Mouse (Mus musculus): ENCODE data around the gene Pld1. TPM values are rescaled to one million over a fixed set of nuclear protein-coding genes. Genes with fewer than 3 reads are reported as not detected.
A peak's percentile ranks its signal among the peaks of the same experiment; 100 is the strongest.

Gene Pld1
- polyA plus RNA-seq, 1 experiment: 14.9 TPM

DNA sequence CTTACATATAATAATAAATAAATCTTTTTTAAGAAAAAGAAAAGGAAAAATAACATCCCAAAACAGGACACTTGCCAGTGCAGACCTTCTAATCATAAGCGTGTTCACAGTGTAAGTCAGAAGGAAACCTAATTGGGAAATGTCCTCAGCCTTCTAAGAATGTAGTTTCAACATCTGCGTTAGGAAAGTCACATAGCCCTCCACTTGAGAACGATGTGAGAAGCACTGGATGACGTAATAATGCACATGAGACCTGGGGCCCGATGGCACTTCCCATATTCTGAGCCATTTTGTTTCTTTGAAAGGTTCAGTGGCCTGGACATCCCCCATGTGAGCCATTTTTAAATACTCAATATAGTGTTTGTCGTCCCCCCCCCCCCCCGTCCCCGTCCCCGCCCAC, 160.7 kb downstream of the Pld1 start:
- Histone ChIP-seq H3K4me1 (ENCODE audit: control insufficient read depth, insufficient read depth, insufficient read length, low read length) (no peaks in the 10 kb centered on the region), H3K27me3 (ENCODE audit: control insufficient read depth, insufficient read depth, low read length) (no peaks in the 10 kb centered on the region), H3K4me3 (ENCODE audit: low read depth, low read length) (no peak overlapping the region), H3K27ac (ENCODE audit: insufficient read depth, low read depth, low read length) (no peak overlapping the region), H3K36me3 (ENCODE audit: control insufficient read depth, insufficient read depth, low read length) (peaks cover 67% of the 10 kb centered on the region)
- TF ChIP-seq POLR2A (IDR thresholded peaks at IDR 0.05; ENCODE audit: low read depth, low read length): no peak
- TF ChIP-seq CTCF (IDR thresholded peaks at IDR 0.05; ENCODE audit: extremely low read depth, insufficient read length, insufficient replicate concordance, low read depth, low read length): no peak
- WGBS: 87% methylated on average over 9 of the region's 9 CpGs

DNA sequence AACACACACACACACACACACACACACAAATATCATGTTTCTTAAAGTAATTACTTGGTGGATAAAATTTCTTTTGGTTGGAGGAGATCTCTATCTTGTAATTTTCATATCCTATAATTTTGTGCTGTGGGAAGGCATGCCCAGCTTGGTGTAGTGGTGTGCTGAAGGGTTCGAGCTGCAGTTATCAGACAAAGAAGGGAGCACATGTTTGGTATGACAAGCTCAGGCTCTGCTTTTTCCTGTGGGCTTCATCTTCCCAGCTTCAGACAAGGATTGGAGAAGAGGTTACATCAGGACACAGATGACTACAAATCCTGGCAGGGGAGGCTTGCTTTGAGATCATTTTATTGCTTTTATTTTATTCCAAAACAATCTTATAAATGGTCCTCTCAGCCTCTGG, 166.5 kb downstream of the Pld1 start:
- WGBS: 77% methylated on average over 1 of the region's 1 CpGs

GRCm38 (mm10) chr3:28107446-28108004, 169.0 kb downstream of the Pld1 start:
- TF ChIP-seq POLR2A (IDR thresholded peaks at IDR 0.05; ENCODE audit: low read depth, low read length): no peak
- TF ChIP-seq CTCF (IDR thresholded peaks at IDR 0.05; ENCODE audit: extremely low read depth, insufficient read length, insufficient replicate concordance, low read depth, low read length): no peak
- H3K4me1 ChIP-seq (ENCODE audit: control insufficient read depth, insufficient read depth, insufficient read length, low read length): peaks cover 3% of the 10 kb centered on the region; the same call in 1 of the 2 replicates
- peaks cover 52% of the 10 kb centered on the region for H3K36me3 ChIP-seq (ENCODE audit: control insufficient read depth, insufficient read depth, low read length)
- 41% methylated on average over 6 of the region's 6 CpGs for WGBS
- no peak overlapping the region for H3K4me3 ChIP-seq (ENCODE audit: low read depth, low read length)
- H3K27me3 ChIP-seq (ENCODE audit: control insufficient read depth, insufficient read depth, low read length): no peaks in the 10 kb centered on the region
- H3K27ac ChIP-seq (ENCODE audit: insufficient read depth, low read depth, low read length): peak overlapping the region; percentile 25; the same call in 1 of the 2 replicates

More for the DNA sequence above, 166.5 kb downstream of the Pld1 start:
- TF ChIP-seq POLR2A (IDR thresholded peaks at IDR 0.05; ENCODE audit: low read depth, low read length): no peak
- no peak for TF ChIP-seq CTCF (IDR thresholded peaks at IDR 0.05; ENCODE audit: extremely low read depth, insufficient read length, insufficient replicate concordance, low read depth, low read length)
- Histone ChIP-seq H3K27me3 (ENCODE audit: control insufficient read depth, insufficient read depth, low read length) (no peaks in the 10 kb centered on the region), H3K27ac (ENCODE audit: insufficient read depth, low read depth, low read length) (no peak overlapping the region), H3K36me3 (ENCODE audit: control insufficient read depth, insufficient read depth, low read length) (peaks cover 54% of the 10 kb centered on the region), H3K4me1 (ENCODE audit: control insufficient read depth, insufficient read depth, insufficient read length, low read length) (no peaks in the 10 kb centered on the region), H3K4me3 (ENCODE audit: low read depth, low read length) (no peak overlapping the region)

- WGBS: 17% methylated on average over 5 of the region's 5 CpGs
- TF ChIP-seq POLR2A (IDR thresholded peaks at IDR 0.05; ENCODE audit: low read depth, low read length) (no peak), CTCF (IDR thresholded peaks at IDR 0.05; ENCODE audit: extremely low read depth, insufficient read length, insufficient replicate concordance, low read depth, low read length) (no peak)
- H3K36me3 ChIP-seq (ENCODE audit: control insufficient read depth, insufficient read depth, low read length): peaks cover 62% of the 10 kb centered on the region
- H3K27me3 ChIP-seq (ENCODE audit: control insufficient read depth, insufficient read depth, low read length): no peaks in the 10 kb centered on the region
- H3K4me1 ChIP-seq (ENCODE audit: control insufficient read depth, insufficient read depth, insufficient read length, low read length): peaks cover 3% of the 10 kb centered on the region; the same call in 1 of the 2 replicates
- peak overlapping the region; percentile 28; the same call in 1 of the 2 replicates for H3K27ac ChIP-seq (ENCODE audit: insufficient read depth, low read depth, low read length)
- H3K4me3 ChIP-seq (ENCODE audit: low read depth, low read length): no peak overlapping the region
Observed at GRCm38 (mm10) chr3:28111516-28111915, 173.0 kb downstream of the Pld1 start.

- Histone ChIP-seq H3K27me3 (ENCODE audit: control insufficient read depth, insufficient read depth, low read length) (no peaks in the 10 kb centered on the region), H3K4me1 (ENCODE audit: control insufficient read depth, insufficient read depth, insufficient read length, low read length) (peaks cover 3% of the 10 kb centered on the region; the same call in 1 of the 2 replicates), H3K36me3 (ENCODE audit: control insufficient read depth, insufficient read depth, low read length) (peaks cover 59% of the 10 kb centered on the region), H3K27ac (ENCODE audit: insufficient read depth, low read depth, low read length) (no peak overlapping the region), H3K4me3 (ENCODE audit: low read depth, low read length) (no peak overlapping the region)
- no peak for TF ChIP-seq POLR2A (IDR thresholded peaks at IDR 0.05; ENCODE audit: low read depth, low read length)
- no peak for TF ChIP-seq CTCF (IDR thresholded peaks at IDR 0.05; ENCODE audit: extremely low read depth, insufficient read length, insufficient replicate concordance, low read depth, low read length)
- 94% methylated on average over 2 of the region's 2 CpGs for WGBS
Observed at GRCm38 (mm10) chr3:28113881-28114280, 175.4 kb downstream of the Pld1 start.

DNA sequence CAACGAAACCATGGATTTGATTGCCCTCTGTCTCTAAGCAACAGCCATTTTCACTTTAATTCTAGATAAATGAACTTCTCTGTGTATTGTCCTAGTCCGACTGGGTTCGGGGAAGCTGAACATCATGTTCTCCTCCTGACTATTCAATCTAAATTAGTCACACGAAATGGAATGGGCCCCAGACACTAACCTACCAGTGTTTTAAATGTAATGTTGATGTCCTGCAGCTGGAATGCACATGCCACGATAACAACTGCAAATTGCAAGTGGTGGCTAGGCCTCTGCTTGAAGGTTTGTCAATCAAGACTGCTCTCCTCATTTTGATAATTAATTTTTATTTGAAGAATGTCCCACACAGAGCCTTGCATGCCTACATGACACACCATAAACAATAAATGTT, 203.2 kb downstream of the Pld1 start:
- H3K4me1 ChIP-seq (ENCODE audit: control insufficient read depth, insufficient read depth, insufficient read length, low read length): no peaks in the 10 kb centered on the region
- WGBS: 78% methylated on average over 5 of the region's 5 CpGs
- no peak for TF ChIP-seq POLR2A (IDR thresholded peaks at IDR 0.05; ENCODE audit: low read depth, low read length)
- no peak for TF ChIP-seq CTCF (IDR thresholded peaks at IDR 0.05; ENCODE audit: extremely low read depth, insufficient read length, insufficient replicate concordance, low read depth, low read length)
- peaks cover 5% of the 10 kb centered on the region; the same call in 1 of the 2 replicates for H3K36me3 ChIP-seq (ENCODE audit: control insufficient read depth, insufficient read depth, low read length)
- no peak overlapping the region for H3K4me3 ChIP-seq (ENCODE audit: low read depth, low read length)
- no peaks in the 10 kb centered on the region for H3K27me3 ChIP-seq (ENCODE audit: control insufficient read depth, insufficient read depth, low read length)
- H3K27ac ChIP-seq (ENCODE audit: insufficient read depth, low read depth, low read length): no peak overlapping the region

DNA sequence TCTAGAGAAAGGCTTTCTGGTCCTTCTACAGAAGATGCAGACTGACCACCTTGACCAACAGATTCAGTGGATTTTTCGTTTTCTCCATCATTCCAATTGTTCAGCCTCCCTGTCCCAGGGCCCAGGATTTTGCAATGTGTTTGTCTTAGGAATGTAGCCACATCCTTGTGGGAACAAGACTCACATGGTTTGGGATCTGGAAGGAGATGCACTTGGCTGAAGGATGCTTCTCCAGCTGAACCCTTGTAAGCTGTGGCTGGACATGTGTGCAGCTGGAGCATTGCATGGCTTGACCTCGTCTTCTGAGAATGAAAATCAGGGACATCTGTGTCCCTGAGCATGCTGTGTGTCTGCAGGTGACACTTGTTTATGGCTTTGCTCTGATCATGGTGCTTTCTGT, 203.6 kb downstream of the Pld1 start:
- Histone ChIP-seq H3K36me3 (ENCODE audit: control insufficient read depth, insufficient read depth, low read length) (peaks cover 3% of the 10 kb centered on the region; the same call in 1 of the 2 replicates), H3K4me3 (ENCODE audit: low read depth, low read length) (no peak overlapping the region), H3K4me1 (ENCODE audit: control insufficient read depth, insufficient read depth, insufficient read length, low read length) (no peaks in the 10 kb centered on the region), H3K27ac (ENCODE audit: insufficient read depth, low read depth, low read length) (no peak overlapping the region), H3K27me3 (ENCODE audit: control insufficient read depth, insufficient read depth, low read length) (no peaks in the 10 kb centered on the region)
- TF ChIP-seq POLR2A (IDR thresholded peaks at IDR 0.05; ENCODE audit: low read depth, low read length) (no peak), CTCF (IDR thresholded peaks at IDR 0.05; ENCODE audit: extremely low read depth, insufficient read length, insufficient replicate concordance, low read depth, low read length) (no peak)
- 70% methylated on average over 2 of the region's 2 CpGs for WGBS

Data from small intestine, adult 2 months (tissue).